Mouse (Mus musculus) adrenal gland, adult 18-20 months (tissue): Measurements from ENCODE around the gene S1pr4. TPM values are rescaled to one million over a fixed set of nuclear protein-coding genes. Genes with fewer than 3 reads are reported as not detected.

Experiments
- DNase-seq, 2 experiments: peaks; one replicate each; pipeline ENCODE4 v3.0.0; 2021 to 2022; ENCODE audit warnings: low spot score in 2 of 2
- total RNA-seq, 2 experiments: library from RNA; stranded (reverse); gene quantifications; 1 replicate in 1 of 2; 2 replicates in 1 of 2; pipeline ENCODE4 v1.2.3; 2021

Gene S1pr4
- total RNA-seq, 2 experiments from 2014 or later, result 1.3 to 1.4 TPM

DNA sequence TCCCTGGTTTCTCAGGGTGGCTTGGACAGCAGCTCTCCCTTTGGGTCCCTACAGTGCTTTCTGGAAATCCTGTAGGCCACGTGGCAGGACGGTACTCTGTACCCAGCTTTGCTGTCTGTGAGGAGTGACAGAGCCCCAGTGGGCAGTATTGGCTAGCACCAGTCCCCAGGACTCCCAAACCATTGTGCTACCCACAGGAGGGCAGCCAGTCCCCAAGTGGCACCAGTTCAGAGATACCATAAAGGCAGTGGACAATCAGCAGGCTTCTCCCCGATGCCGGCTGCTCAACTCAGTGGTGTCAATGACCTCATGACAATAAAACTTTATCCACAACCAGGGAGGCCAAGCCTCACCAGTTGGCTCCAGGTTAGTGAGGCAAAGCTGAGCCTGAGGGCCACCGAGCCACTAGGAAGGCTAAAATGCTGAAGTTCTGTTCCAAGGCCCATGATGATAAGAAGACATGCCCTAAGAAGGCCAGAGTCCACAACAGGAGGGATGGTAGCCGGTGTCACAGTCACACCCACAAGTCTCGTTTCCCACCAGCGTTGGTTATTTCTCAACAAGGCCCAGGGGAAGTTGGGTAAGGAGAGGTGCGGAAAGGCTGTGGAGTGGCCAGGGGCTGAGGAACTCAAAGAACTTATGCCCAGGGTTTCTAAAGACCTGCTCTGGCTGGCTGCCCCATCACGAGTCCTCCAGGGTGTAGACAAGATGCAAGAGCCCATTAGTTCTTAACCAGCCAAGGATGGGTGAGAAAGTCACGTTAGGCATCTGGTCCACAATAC, 5.5 kb downstream of the S1pr4 start:
- no peak for DNase-seq

DNA sequence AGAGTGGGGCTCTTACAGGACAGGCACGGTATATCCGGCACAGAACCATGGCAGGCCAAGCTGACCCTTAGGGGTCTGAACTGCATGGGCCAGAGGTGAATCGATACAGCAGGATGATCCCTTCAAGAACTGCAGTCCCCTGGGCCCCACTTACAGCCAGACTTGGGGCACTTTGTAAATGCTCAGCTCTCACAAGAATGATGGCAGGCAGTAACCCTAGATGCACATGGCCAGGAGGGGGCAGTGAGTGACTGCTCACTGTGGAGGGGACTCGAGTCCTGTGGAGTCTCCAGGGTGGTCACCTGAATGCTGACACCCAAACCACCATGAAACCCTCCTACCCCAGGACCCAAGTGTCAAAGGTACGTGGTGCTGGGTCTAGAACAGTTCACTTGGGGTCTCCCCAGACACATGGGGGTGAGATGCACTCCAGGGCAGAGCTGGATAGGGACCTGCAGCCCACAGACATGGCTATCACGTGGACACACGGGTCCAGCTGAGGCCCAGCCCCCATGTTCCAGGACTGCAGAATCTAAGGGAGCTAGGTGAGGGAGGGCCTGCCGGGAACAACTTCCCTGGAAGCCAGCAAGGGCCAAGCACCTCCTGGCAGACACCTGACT, 6.2 kb downstream of the S1pr4 start:
- DNase-seq, result no peak

DNA sequence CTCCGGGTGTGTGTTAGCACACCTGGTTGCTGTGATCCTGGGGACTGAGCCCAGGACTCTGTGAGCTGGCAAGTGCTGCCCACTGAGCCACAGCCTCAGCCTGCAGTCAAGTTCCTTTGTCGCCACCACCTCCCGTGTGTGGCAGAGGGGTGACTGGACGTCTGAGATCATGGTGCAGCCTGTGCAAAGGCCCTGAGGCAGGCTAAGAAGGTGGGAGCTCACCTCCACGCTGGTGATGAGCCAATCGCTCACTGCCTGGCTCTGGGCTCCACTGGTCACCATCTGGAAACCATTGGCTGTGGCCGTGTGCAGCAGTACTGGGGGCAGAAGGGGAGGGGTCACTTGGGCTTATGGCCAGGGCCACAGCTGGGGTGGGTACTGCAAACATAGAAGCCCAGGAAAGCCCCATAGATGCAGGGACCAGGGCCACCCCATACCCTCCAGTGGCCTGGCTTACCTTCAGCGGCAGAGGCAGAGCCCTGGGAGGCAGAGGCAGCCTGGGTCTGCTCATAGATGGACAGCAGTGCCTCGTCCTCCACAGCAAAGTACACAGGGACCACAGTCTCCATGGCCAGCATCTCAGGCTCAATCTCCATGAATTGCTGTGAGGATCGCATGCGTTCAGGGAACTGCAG, 7.2 kb downstream of the S1pr4 start:
- DNase-seq, result no peak

DNA sequence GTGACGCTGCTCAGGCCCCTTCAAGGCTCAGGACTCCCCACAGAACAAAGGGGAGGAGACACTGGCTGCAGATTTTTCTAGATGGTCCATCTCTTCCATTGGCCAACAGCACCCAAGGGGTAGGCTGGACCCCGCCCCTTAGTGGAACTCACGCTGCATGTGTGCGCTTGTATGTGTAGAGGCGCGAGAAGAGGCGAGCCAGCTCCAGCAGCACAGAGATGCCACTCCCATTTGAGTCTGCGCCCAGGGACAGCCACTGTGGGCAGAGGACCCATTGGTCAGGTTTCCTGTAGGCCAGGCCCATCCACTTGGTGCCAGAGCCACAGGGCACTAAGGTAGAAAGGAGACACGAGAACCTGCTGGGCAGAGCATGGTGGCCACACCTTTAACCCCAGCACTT, 8.9 kb downstream of the S1pr4 start:
- DNase-seq, result no peak

DNA sequence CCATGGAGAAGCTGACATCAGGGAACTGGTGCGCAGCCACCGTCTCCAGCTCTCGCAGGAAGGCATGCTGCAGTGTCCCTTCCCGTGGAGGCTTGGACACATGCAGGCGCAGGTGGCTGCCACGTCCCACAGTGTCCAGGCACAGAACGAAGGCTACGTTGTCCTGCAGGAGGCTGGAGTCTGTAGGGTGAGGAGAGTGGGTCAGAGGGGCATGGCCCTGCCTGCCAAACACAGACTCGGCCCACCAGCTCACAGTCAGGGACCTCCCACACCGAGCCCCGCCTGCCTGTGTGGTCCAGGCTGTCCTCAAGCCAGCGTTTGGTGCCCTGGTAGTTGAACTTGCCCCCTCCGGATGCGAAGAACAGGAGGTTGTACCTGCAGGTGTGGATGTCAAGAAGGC, 10.0 kb downstream of the S1pr4 start:
- no peak for DNase-seq

DNA sequence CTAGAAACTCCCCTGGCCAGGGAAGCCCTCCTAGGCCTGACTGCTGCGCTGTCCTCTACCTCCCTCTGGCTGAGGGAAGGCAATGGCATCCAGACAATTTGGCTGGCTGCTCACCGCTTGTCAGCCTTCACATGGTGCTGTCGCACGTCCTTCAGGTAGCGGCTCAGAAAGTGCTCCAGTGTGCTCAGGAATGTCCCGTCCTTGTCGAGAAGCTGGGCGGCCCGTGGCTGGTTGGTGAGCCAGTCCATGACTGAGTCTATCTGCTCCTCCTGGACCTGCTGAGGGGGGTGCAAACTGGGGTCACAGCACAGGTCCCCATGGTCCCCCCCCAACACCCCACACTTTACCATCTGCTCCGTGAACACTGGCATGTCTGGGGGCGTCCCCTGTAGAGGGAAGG, 11.9 kb downstream of the S1pr4 start:
- no peak for DNase-seq

DNA sequence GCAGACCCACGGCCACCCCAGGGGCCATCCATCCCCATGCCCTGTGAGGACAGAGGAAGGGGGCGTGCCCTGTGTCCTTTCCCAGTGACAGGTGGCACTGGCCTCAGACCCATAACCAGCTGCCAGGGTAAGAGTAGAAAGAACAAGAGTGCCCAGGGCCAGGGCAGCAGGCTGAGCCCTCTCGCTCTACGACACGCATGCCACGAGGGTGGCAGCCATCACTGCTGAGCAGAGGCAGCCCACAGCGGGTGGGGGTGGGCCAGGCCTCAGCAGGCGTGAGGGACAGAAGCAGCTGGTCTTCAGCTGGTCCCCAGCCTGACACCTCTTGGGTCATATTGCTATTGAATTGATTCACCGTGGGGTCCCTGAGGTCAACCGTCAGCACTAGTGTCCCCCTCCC, 13.4 kb downstream of the S1pr4 start:
- no peak for DNase-seq

DNA sequence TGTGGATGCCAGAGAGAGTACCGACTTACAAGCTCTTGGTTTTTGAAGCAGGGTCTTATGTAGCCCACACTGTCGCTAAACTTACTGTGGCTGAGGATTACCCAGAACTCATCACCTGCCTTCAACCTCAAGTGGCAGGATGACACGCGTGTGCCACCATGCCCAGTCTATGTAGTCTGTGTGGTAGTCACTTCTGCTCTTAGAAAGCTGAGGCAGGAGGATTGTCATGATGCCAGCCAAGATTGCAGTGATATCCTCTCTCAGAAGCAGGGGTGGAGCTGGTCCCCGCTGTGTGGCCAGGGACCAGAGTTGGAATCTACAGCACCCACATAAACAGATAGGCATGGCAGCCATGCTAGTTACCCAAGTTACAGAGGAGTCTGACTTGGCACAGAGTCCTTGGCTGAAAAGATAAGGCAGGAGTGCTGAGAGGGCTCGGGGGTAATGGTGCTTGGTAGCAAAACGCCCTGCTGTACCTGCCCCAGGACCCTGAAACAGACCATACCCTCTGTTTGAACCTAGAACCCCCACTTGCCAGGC, 14.4 kb downstream of the S1pr4 start:
- no peak for DNase-seq

DNA sequence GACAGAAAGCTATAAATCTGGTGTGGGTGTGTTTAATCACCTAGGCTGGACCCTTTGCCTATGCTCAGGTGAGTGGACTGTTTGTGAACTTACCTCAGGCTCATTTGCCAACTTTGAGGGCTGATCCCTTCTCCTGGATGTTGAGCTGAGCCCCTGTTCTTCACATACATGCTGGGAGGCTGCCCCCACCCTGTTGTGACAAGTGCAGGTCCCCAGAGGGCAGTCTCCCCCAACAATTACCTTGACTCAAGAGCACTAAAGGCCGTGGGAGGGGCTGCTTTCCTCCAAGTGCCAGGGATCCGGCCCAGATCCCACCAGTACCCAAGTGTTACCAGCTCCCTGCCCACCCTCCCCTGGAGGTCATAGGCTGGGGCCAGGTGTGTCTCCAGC, 14.9 kb downstream of the S1pr4 start:
- DNase-seq, result no peak

DNA sequence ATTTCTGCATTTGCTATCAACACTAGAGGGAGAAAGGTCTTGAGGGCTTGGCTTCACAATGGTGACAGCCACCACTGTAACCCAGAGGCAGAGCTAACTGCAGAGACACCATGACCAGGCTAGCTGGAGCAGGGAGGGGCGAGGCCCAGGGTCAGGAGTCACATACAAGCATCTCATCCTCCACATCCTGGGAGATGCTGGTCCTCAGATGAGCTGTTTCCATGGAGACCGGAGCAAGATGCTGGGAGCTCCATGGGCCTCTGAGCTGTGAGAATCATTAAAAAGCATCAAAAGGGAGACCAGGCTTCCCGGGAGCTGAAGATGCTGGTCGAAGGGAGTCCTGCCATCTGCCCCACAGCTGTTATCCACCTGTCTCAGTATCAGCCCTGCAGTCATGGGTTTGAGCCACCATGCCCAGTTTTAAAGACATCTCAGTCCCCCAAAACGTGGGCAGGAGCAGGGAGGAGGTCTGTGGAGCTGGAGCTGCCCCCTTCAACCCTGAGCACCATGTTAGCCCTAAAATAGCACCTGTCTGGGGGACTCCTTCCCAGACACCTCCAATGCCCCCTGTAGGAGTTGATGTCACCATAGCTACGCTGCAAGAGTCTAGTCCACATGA, 15.4 kb downstream of the S1pr4 start:
- no peak for DNase-seq

DNA sequence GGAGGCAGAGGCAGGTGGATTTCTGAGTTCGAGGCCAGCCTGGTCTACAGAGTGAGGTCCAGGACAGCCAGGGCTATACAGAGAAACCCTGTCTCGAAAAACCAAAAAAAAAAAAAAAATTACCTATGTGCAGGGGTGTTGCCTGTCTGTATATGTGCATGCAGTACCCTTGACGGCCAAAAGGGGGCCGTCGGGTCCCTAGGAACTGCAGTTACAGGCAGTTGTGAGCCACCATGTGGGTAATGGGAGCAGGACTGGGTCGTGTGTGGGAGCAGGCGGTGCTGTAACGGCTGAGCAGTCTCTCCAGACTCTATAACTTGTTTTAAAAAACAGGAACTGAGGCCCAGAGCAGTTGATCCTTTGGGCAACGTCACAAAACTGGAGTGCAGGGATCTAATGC, 15.9 kb downstream of the S1pr4 start:
- DNase-seq, result no peak

DNA sequence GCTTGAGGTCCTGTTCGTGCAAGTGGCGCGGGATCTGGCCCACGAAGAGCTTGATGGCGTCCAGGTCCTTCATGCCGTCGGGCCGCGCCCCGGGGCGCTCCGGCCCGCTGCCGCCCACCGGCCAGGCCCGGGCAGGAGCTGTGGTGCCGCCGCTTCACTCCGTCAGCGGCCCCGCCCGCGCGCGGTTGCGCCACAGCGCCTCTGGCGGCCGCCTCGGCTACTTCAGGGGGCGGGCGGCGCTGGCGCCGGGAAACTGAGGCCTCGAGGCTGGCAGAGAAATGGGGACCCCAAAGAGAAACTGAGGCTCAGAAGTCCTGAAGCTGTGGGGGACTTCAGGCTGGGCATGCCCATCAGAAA, 17.4 kb downstream of the S1pr4 start, which contains the start of gene Celf5:
Gene Celf5, minus strand, starts transcription at position 177 of the 357 bp plus-strand sequence.
- peak; percentile 67 to 73 for DNase-seq

DNA sequence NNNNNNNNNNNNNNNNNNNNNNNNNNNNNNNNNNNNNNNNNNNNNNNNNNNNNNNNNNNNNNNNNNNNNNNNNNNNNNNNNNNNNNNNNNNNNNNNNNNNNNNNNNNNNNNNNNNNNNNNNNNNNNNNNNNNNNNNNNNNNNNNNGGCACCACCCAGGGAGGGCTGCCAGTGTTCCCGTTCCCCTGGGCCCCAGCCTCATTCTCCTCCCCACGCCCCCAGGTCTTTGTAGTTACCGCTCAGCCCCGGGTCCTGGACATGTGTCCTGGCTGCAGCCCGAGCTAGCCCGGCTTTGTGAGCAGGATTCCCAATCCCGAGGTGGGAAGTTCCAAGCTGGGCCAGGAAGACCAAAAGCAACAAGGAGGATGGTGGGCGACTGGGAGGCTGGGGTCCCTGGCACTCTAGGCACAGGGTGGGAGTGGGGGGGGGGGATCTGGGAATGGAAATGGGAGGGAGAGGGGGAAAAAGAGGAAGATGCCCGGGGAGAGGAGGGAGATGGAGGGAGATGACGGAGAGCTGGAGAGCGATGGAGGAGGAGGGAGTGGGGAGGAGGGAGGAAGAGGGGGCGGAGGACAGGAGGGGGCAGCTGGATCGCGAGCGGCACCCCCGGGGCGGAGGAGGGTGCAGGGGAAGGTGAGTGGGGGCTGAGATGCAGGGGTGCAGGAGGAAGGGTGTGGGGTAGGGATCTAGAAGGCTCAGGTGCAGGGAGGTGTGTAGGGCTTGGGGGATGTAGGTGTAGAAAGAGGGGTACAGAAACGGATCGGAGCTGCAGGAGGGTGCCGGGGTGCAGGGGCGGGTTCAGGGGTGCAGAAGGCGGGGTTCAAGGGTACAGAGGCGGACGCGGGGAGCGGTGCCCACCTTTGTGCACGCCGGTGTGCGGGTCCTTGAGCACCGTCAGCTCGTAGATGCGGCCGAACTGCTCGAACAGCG, 18.1 kb downstream of the S1pr4 start:
- DNase-seq, result no peak

DNA sequence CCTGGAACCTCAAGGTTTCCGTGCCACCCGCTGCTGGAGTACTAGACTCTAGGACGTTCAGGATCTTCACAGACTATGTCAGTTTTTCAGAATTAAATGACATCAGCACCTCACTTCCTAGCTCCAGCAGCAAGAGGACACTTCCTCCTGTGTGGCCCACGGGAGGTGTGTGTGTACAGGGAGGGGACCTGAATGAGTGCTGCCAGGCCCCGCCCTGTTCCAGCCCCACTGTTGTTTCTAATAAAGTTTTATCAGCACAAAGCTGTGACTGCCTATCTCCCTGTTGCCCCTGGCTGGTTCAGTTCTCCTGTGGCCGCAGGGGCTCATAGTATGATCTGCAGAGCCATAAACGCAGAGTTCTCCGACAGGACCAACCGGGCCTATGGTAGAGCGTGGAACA, 25.5 kb downstream of the S1pr4 start:
- no peak for DNase-seq

DNA sequence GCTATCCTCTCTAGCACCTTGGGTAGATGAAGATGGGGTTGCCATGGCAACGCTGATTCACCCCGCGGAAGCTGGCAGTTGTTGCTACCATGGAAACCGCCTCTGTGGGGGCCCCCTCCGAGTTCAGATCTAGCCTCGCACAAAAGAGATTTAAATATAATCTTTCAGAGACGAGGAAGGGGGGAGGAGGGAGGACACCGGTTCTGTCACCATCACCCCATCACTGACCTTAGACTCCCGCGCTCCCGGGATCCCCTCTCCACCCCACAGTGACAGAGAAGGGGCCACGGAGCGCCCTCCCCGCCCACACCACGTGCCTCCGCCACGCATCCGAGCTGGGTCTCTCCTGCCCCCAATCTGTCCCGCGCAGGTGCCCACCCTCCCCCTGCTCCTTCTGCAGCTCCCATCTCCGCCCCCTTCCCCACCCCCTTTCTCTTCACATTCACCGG, 26.9 kb downstream of the S1pr4 start:
- DNase-seq, result no peak

DNA sequence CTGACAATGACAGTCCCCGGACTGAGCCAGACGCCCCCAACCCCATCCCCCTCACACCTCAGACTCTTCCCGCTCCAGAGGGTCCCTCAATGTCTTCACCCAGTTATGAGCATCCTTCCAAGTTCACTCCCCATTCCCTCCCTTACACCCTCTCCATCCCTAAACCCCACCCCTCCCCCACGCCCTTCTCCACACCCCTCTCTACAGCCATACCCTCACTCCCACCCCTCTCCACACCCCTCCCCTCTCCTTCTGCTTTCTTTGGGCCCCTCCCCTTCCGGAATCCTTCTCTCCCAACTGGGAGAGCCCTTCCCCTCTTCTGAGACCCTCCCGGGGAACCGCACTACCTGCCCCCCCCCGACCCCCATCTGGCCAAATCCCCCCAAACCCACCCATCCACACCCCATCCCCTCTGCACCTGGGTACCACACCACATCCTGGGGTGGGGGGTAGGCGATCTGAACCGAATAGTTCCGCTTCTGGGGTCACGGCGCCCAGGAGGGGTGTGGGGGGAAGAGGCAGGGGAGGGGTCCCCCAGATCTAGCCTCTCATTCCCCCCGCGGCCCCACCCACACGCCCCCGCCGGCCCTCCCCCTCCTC, 27.4 kb downstream of the S1pr4 start:
- DNase-seq, result no peak

DNA sequence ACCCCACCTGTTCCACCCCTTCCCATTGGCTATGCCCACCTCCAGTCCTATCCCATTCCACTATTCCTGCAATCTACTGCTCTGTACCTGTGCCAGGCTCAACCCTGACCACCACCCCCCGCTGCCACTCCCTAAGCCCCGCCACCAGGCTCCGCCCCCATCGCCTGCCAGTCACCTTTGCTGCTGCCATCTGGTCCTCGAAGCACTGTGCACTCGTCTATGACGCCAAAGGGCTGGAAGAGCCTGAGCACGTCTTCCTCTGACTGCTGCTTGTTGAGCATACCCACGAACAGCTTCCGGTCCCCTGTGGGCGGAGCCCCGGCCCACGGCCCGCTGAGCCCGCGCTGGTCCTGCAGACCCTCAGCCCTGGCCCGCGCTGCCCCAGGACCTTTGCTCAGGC, 29.5 kb downstream of the S1pr4 start:
- DNase-seq, result no peak

DNA sequence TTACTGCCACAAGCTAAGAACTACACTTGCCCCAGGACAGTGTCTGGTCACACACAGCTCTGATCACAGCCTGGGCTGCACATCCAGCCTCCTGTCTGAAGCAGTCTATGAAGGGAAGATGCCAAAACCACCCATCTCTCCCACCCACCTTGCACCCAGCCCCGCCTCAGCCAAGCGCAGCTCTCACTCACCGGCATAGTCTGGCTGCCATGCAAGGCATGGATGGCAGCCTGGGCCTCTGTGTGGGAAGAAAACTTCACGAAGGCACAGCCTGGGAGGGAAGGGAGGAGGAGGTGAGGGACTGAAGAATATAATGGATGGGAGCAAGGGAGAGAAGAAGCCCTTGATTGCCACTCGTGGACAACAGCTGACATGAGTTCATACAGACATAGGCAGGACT, 30.7 kb downstream of the S1pr4 start:
- DNase-seq, result no peak

DNA sequence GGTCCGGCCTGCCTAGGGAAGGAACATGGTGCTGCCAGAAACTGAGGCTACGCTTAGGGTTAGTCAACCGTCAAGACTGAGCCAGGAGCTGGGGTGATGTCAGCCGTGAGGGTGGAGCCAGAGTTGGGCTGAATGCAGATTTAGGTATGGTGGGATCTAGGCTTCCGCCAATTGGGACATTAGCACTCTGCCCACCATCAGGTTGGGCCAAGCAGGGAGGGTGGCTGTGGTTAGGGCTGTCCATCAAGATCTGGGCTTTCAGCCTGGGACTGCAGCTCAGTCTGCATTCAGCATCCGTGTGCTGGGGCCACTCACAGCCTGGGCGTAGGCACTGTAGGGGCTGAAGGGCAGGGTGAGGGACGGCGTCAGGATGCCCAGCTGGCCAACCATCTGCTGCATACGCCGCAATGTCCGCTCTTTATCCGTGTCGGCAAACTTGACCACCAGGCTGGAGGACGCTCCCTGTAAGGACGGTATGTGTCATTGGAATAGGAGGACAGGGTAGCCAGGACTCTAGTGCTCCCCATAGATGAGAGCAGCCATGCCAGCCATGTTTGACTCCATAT, 32.2 kb downstream of the S1pr4 start:
- no peak for DNase-seq

DNA sequence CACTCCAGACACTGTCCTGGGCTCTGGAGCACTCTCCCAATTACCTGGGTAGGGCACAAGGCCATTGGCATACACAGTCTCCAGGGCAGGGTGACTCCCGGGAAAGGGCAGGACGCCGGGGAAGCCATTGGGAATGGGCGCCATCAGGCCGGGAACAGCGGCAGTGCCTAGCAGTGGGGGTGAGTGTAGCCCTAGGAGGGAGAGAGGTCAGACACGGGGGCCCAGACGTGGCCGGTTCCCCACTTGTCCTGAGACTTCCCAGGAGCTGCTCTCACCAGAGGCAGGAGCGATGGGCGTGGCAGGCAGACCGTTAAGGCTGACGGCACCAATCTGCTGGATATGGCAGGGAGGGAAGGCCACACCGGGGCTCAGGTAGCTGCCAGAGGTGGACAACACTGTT, 33.1 kb downstream of the S1pr4 start:
- no peak for DNase-seq
